Mouse (Mus musculus) intestine, embryonic 16.5 days (tissue): ENCODE measurements at regions not wholly inside any gene's neighbourhood (a gene's known extent, or its start where the extent isn't known, plus 50 kb on each side); places are given as distances from the start of the nearest gene placed in this dataset.

Experiments used
- ATAC-seq: fragments of 200-750 bp; cut with Nextera tagmentation; 2 replicates; pipeline ENCODE4 v1.8.0; 2017; ENCODE audit warnings: moderate TSS enrichment, moderate library complexity
- H3K27ac ChIP-seq: fragments of 300-500 bp; sonication (generic); 2 replicates; pipeline ENCODE4 v1.5.1; 2014; ENCODE audit warnings: mild to moderate bottlenecking, low read length
- H3K27me3 ChIP-seq: fragments of 300-500 bp; sonication (generic); replicated peaks from 2 replicates; pipeline ENCODE4 v1.6.1; 2014; ENCODE audit warnings: low read length, control low read depth, mixed read lengths; ENCODE audit not compliant: control insufficient read depth, insufficient read depth
- H3K36me3 ChIP-seq: fragments of 300-500 bp; sonication (generic); 2 replicates; pipeline ENCODE4 v1.6.1; 2014; ENCODE audit warnings: low read length, control low read depth; ENCODE audit not compliant: control insufficient read depth, insufficient read depth
- H3K4me1 ChIP-seq: fragments of 300-500 bp; sonication (generic); 2 replicates; pipeline ENCODE4 v1.6.1; 2014; ENCODE audit warnings: low read length, control low read depth, mixed read lengths; ENCODE audit not compliant: control insufficient read depth, insufficient read depth
- H3K4me2 ChIP-seq: fragments of 300-500 bp; sonication (generic); 2 replicates; pipeline ENCODE4 v1.6.1; 2014; ENCODE audit warnings: low read depth, low read length, control low read depth
- H3K4me3 ChIP-seq: fragments of 300-500 bp; sonication (generic); 2 replicates; pipeline ENCODE4 v1.5.1; 2014; ENCODE audit warnings: mild to moderate bottlenecking, low read length
- H3K9ac ChIP-seq: fragments of 300-500 bp; sonication (generic); 2 replicates; pipeline ENCODE4 v1.6.1; 2014; ENCODE audit warnings: low read depth, low read length
- H3K9me3 ChIP-seq: fragments of 300-500 bp; sonication (generic); 2 replicates; pipeline ENCODE4 v1.6.1; 2016; ENCODE audit warnings: low read length, control low read depth; ENCODE audit not compliant: control insufficient read depth
- WGBS: fragments of 180-500 bp; shearing (Covaris S2); extraction: QIAGEN DNeasy Blood & Tissue Kit; methylation state at CpG from one replicate; pipeline ENCODE4 v1.1.7; 2014; 5-methylcytosine and 5-hydroxymethylcytosine counted together

DNA sequence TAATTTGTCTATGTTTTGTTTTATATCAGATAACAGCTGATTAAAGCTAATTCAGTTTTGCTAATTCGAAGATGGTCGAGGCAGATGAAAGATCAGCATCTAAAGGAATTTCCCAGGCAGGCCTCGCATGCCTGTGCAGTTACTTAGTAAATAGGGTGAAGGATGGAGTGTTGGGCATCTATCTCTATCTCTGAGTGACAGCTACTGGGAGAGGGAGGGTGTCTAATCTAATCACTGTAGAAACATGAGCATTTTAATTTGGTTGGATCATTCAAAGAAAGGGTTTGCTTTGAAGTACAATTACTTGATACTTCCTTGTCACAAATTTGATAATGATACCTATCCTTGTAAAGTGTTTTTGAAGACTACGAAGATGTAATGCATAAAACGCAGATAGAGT is 273.8 kb downstream of the Gm11146 start:
- no peak for ATAC-seq
- Histone ChIP-seq H3K36me3 (no peaks in the 10 kb centered on the region), H3K9ac (no peak overlapping the region), H3K27me3 (no peaks in the 10 kb centered on the region), H3K9me3 (no peaks in the 10 kb centered on the region), H3K4me3 (no peak overlapping the region), H3K4me2 (no peak overlapping the region), H3K27ac (no peak overlapping the region), H3K4me1 (no peaks in the 10 kb centered on the region)
- WGBS, result 71% methylated on average over 5 of the region's 5 CpGs

DNA sequence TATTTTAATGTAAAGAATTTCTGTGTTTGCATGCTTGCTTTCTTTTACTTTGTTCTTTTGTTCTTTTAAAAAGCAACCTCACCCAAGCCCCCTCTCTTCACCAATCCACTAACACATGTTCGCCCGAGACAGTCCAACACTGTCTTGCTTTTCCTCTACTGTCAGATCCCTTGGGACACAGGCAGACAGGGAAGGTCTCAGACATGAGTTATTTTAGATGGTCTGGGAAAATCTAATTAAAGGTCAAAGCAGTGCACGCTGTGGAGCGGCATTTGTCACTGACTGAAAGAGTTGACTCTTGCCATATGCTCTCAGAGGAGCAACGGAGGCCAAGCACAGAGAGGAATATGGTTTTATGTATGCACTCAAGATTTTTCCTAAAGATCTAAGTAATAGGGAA is 279.6 kb downstream of the Gm11146 start:
- H3K27me3 ChIP-seq, result no peaks in the 10 kb centered on the region
- ATAC-seq, result no peak
- H3K27ac ChIP-seq, result no peak overlapping the region
- no peaks in the 10 kb centered on the region for H3K9me3 ChIP-seq
- H3K4me3 ChIP-seq, result no peak overlapping the region
- WGBS, result 37% methylated on average over 5 of the region's 5 CpGs
- no peaks in the 10 kb centered on the region for H3K4me1 ChIP-seq
- no peaks in the 10 kb centered on the region for H3K36me3 ChIP-seq
- no peak overlapping the region for H3K9ac ChIP-seq
- no peak overlapping the region for H3K4me2 ChIP-seq

DNA sequence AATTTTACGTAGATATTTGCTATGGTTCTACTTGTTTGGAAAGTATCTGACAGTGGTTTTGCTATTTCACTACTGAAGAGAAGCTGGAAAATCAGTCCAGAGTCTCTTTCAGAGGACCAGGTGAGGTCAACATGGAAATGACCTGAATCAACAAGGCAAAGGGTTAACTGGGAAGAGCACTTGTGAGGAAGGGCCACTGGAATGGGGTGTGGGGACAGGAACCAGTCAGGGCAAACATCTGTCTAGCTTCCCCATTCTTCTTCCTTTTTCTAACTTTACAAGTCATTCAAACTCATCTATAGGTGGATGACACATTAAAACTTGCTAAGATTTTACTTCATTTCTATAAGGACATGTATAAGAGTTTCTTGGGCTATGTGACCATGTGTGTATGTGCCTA is 283.7 kb downstream of the Gm11146 start:
- no peaks in the 10 kb centered on the region for H3K4me1 ChIP-seq
- H3K27ac ChIP-seq, result no peak overlapping the region
- 93% methylated on average over 1 of the region's 1 CpGs for WGBS
- no peaks in the 10 kb centered on the region for H3K27me3 ChIP-seq
- H3K9ac ChIP-seq, result no peak overlapping the region
- ATAC-seq, result no peak
- no peak overlapping the region for H3K4me2 ChIP-seq
- no peak overlapping the region for H3K4me3 ChIP-seq
- no peaks in the 10 kb centered on the region for H3K36me3 ChIP-seq
- no peaks in the 10 kb centered on the region for H3K9me3 ChIP-seq

DNA sequence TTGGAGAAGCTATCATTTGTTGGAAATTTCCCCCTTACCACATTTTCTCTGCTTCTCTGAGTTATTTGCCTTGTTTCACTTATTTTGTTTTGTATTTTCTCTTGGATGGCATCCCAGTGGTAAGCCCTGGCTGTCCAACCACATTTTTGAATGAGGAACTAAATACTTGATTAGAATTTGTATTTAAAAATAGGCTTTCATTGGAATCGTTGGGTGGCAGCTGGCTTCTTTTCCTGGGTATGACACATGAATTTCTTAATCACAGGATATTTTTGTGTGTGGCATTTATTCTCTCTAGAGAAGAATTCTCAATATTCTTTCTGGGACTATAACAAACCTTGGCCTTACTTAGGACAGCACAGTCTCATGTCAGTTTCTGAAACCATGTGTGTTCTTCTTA is 286.5 kb downstream of the Gm11146 start:
- H3K9ac ChIP-seq, result no peak overlapping the region
- ATAC-seq, result no peak
- H3K27ac ChIP-seq, result no peak overlapping the region
- 73% methylated on average over 1 of the region's 1 CpGs for WGBS
- H3K4me2 ChIP-seq, result no peak overlapping the region
- H3K4me3 ChIP-seq, result no peak overlapping the region
- no peaks in the 10 kb centered on the region for H3K27me3 ChIP-seq
- no peaks in the 10 kb centered on the region for H3K36me3 ChIP-seq
- no peaks in the 10 kb centered on the region for H3K4me1 ChIP-seq
- H3K9me3 ChIP-seq, result no peaks in the 10 kb centered on the region

DNA sequence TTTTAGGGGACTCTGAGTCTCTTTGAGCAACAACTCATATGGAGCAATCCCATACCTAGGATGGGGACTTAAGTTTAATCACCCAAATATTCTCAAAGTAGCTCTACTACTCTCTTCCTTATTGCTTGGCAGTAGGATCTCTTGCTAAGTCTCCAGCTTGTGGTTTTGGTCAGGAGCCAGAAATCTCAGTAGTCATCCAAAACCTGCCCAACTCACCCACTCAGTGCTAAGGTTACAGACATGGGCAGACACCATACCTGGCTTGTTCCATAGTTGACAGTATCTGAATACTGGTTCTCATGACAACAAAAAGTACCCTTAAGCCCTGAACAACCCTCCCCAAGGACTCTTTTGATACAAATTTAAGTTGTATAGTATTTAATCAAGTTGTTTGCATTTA is 288.7 kb downstream of the Gm11146 start:
- H3K36me3 ChIP-seq, result no peaks in the 10 kb centered on the region
- ATAC-seq, result no peak
- H3K4me1 ChIP-seq, result no peaks in the 10 kb centered on the region
- H3K9ac ChIP-seq, result no peak overlapping the region
- H3K27me3 ChIP-seq, result no peaks in the 10 kb centered on the region
- no peak overlapping the region for H3K4me3 ChIP-seq
- H3K9me3 ChIP-seq, result no peaks in the 10 kb centered on the region
- H3K4me2 ChIP-seq, result no peak overlapping the region
- no peak overlapping the region for H3K27ac ChIP-seq

DNA sequence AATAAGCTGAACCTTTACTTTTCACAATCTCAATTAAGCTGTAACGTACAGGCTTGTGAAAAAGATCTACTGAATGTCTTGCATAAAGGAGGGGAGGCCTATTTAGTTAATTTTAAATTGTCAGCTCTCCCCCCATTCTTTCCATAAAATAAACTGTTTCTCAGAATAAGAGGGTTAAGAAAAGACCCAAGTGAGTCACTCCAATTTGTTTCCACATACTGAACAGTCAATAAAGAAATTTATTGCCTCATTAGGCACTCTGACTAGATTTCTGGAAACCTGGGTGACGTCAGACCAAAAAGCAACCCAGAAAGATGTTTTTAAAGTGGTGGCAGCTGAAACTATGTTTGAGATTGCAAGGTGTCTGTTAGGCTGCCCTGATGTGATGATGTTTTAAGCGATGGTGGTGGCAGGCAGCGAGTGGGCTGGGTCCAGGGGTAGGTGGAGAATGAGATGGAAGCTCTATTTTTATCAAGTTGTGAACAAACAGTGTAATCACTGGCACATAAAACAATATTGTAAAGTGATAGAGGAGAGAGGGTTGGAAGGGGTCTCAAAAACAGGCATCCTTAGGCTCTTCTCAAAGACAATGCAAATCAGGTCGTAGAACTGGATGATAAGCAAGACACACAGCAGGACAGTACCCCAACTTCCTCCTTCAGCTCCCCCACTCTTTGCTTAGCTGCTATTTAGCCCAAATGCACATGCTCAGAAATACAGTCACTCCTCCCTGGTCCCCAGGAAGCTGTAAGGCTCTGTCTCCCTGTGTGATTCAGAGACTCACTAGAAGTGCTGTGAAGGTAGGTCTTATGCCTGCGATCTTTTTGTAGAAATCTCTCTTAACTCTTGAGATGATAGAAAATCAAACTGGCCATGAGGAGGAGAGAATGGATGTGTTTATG is 288.0 kb downstream of the Usp25 start:
- no peaks in the 10 kb centered on the region for H3K9me3 ChIP-seq
- ATAC-seq, result no peak
- no peaks in the 10 kb centered on the region for H3K36me3 ChIP-seq
- no peaks in the 10 kb centered on the region for H3K4me1 ChIP-seq
- H3K27ac ChIP-seq, result no peak overlapping the region
- 75% methylated on average over 6 of the region's 6 CpGs for WGBS
- H3K9ac ChIP-seq, result no peak overlapping the region
- no peak overlapping the region for H3K4me3 ChIP-seq
- H3K27me3 ChIP-seq, result no peaks in the 10 kb centered on the region
- no peak overlapping the region for H3K4me2 ChIP-seq

DNA sequence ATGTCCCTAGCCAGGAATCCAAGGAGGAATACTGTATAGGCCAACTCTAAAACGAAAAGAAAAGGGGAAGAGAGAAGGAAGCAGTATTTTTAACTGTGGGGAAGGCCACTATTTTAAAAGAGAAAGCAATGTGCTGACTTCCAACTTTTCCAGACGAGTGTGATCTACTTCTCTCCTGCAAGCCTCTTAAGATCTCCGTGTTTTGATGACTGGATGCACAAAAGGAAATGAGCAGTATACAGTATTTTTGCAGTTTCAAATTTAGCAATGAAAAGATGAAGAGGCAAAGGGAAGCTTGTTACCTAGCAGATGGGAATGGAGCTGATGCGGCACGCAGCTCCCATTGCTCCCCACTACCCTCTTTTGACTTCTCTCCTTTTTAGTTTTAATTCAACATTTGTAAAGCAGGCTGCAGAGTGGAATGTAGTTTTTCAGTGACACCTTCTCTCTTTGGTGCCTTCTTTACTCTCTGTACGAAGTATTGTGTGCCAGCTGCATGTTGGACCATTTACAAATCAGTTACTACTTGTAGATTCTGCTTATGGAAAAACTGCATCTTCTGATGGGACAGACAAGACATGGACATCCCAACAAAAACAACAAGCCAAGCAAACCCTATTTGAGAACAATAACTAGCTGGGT is 287.2 kb downstream of the Usp25 start:
- Histone ChIP-seq H3K9me3 (no peaks in the 10 kb centered on the region), H3K4me3 (no peak overlapping the region), H3K4me1 (no peaks in the 10 kb centered on the region), H3K27me3 (no peaks in the 10 kb centered on the region), H3K27ac (no peak overlapping the region), H3K4me2 (no peak overlapping the region), H3K36me3 (no peaks in the 10 kb centered on the region), H3K9ac (no peak overlapping the region)
- ATAC-seq, result no peak
- 64% methylated on average over 6 of the region's 6 CpGs for WGBS

DNA sequence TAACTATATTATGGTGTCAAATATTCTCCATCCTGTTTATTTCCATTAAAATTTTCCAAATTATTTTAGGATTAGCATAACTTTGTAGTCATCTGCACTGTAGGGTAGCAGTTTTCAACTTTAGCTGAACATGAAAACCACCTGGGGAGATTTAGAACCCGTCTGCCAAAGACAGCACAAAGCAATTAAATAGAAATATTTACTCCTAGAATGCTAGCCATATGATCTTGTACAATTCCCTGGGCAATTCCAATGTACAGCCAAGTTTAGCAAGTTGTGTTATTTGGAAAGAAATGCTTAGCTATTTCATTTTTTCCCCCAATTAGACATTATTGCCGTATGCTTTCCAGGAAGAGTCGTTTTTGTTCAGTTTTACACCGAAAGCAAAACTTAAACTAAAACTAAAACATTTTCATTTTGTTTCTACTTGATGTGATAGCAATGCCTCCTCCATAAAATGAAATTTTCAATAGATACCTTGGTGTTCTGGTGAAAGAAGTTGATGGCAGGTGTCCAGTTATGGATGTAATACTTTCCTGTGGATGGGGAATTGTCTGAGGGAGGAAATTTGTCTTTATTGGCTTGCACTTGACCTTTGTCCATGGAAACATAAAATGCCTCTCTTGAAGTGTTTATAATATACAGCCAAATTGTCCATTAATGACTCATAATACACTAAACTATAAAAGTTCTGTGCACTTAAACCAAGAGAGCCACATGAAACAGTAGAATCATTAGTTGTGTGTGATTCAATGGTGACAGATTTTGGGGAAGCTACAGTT is 282.3 kb downstream of the Usp25 start:
- H3K9ac ChIP-seq, result no peak overlapping the region
- no peak for ATAC-seq
- H3K36me3 ChIP-seq, result no peaks in the 10 kb centered on the region
- no peak overlapping the region for H3K27ac ChIP-seq
- no peaks in the 10 kb centered on the region for H3K4me1 ChIP-seq
- H3K9me3 ChIP-seq, result no peaks in the 10 kb centered on the region
- no peak overlapping the region for H3K4me3 ChIP-seq
- H3K27me3 ChIP-seq, result no peaks in the 10 kb centered on the region
- WGBS, result 67% methylated on average over 4 of the region's 4 CpGs
- no peak overlapping the region for H3K4me2 ChIP-seq

DNA sequence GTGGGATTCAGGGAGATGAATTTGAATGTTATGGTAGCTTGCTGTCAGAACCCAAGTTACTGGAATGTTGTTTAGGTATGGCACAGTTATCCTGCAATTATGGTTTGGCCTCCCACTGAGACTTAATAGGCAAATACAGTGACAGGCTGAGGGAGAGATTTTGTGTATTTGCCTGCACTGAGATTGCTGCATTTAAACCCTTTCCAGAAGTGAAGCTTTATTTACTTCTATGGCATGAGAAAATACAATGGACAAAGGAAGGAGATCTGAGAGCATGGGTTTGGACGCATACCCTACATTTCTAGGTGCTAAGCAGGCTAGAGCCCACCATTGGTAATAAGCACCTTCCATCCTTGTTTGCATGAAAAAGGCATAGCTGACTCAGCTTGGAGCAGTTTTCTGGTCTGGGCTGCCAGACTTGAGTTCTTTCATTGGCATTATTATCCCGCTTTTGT is 278.8 kb downstream of the Usp25 start:
- H3K27ac ChIP-seq, result no peak overlapping the region
- no peak overlapping the region for H3K9ac ChIP-seq
- H3K4me3 ChIP-seq, result no peak overlapping the region
- no peaks in the 10 kb centered on the region for H3K9me3 ChIP-seq
- ATAC-seq, result no peak
- H3K36me3 ChIP-seq, result no peaks in the 10 kb centered on the region
- no peaks in the 10 kb centered on the region for H3K27me3 ChIP-seq
- no peaks in the 10 kb centered on the region for H3K4me1 ChIP-seq
- 81% methylated on average over 2 of the region's 2 CpGs for WGBS
- H3K4me2 ChIP-seq, result no peak overlapping the region
